Mouse (Mus musculus) CH12.LX (cell line): ENCODE measurements around the gene Zbtb20.

Experiments
- CTCF ChIP-seq, 2 experiments: IDR thresholded peaks in 1 of 2; conservative IDR thresholded peaks in 1 of 2; 2 replicates each; pipeline ENCODE4 v1.5.1; 2011 to 2012; ENCODE audit warnings: low read depth in 2 of 2, low read length in 2 of 2, improper control_type of control experiment in 1 of 2, inconsistent platforms in 1 of 2, mild to moderate bottlenecking in 1 of 2, moderate library complexity in 1 of 2
- EP300 ChIP-seq: IDR thresholded peaks from 2 replicates; pipeline ENCODE4 v1.6.1; 2011; ENCODE audit warnings: low read length, improper control_type of control experiment
- IRF4 ChIP-seq: IDR thresholded peaks from 2 replicates; pipeline ENCODE4 v1.6.1; 2014; ENCODE audit warnings: low read depth, mild to moderate bottlenecking, inconsistent platforms, low read length, improper control_type of control experiment
- JUN ChIP-seq: IDR thresholded peaks from 2 replicates; pipeline ENCODE4 v1.6.1; 2011; ENCODE audit warnings: low read depth, mild to moderate bottlenecking, low read length, improper control_type of control experiment, moderate library complexity; ENCODE audit not compliant: insufficient read depth
- JUND ChIP-seq: conservative IDR thresholded peaks from 2 replicates; pipeline ENCODE4 v1.6.1; 2011; ENCODE audit warnings: low read depth, low read length, improper control_type of control experiment
- MAZ ChIP-seq: IDR thresholded peaks from 2 replicates; pipeline ENCODE4 v1.6.1; 2012; ENCODE audit warnings: low read depth, mild to moderate bottlenecking, inconsistent platforms, low read length, improper control_type of control experiment, moderate library complexity

GRCm38 (mm10) chr16:43360838-43361480 is 485.3 kb downstream of the Zbtb20 start:
- TF ChIP-seq CTCF (conservative IDR thresholded peaks at IDR 0.05 in 1 of 2, IDR thresholded peaks at IDR 0.05 in 1 of 2; ENCODE audit: low read depth in 2 of 2, low read length in 2 of 2) (no peak), IRF4 (no peak), JUN (no peak), JUND (no peak), EP300 (no peak), MAZ (no peak)
